30 mouse cellular contexts compared by ENCODE assay signal in genomic region chr11:4715596-4715995, GRCm38 (mm10). TPM values are rescaled to one million over a fixed set of nuclear protein-coding genes. Genes with fewer than 3 reads are reported as not detected.
"Had no signal": no experiment of that assay in that cellular context is flagged by ENCODE, and none has a peak within 500 bp of the region (broad histone marks: within the 10 kb centered on the region; RNA-seq: fewer than 3 reads in every experiment).

No protein-coding gene starts in this region.

- H3K4me3 ChIP-seq: gastrocnemius, adult 2 months; heart, adult 2 months; heart, embryonic 13.5 days; heart, embryonic 15.5 days; hindbrain, embryonic 10.5 days; hindbrain, embryonic 12.5 days; kidney, embryonic 15.5 days; left cerebral cortex, adult 2 months; limb, embryonic 10.5 days; limb, embryonic 12.5 days had no signal

- DNase-seq: gastrocnemius, adult 2 months; gastrocnemius, postnatal 10 days; gastrocnemius, postnatal 25 days; heart, adult 2 months; heart, postnatal 4 days; kidney, adult 11 months; kidney, adult 2 months; kidney, adult 9 months; kidney, postnatal 14 days; kidney, postnatal 36 days; layer of hippocampus, adult 9-11 months; liver had no signal

- H3K36me3 ChIP-seq: heart, embryonic 13.5 days; heart, embryonic 15.5 days; hindbrain, embryonic 10.5 days; hindbrain, embryonic 12.5 days; kidney, embryonic 15.5 days; limb, embryonic 10.5 days; limb, embryonic 12.5 days had no signal

- H3K9ac ChIP-seq: heart, embryonic 13.5 days; heart, embryonic 15.5 days; hindbrain, embryonic 12.5 days; hindbrain, embryonic 14.5 days; kidney, embryonic 15.5 days; limb, embryonic 12.5 days; liver, embryonic 14.5 days had no signal

- H3K4me2 ChIP-seq: heart, embryonic 11.5 days; heart, embryonic 13.5 days; heart, embryonic 15.5 days; hindbrain, embryonic 12.5 days; hindbrain, embryonic 14.5 days; kidney, embryonic 15.5 days; limb, embryonic 12.5 days; liver, embryonic 11.5 days had no signal

- H3K27ac ChIP-seq: gastrocnemius, adult 2 months; heart, adult 2 months; heart, embryonic 13.5 days; heart, embryonic 15.5 days; hindbrain, embryonic 10.5 days; hindbrain, embryonic 12.5 days; hindbrain, embryonic 14.5 days; kidney, embryonic 15.5 days; kidney, postnatal 0 days; left cerebral cortex, adult 2 months; limb, embryonic 10.5 days; limb, embryonic 12.5 days; liver, embryonic 14.5 days had no signal

- H3K9me3 ChIP-seq: heart, embryonic 13.5 days; heart, embryonic 15.5 days; hindbrain, embryonic 10.5 days; hindbrain, embryonic 12.5 days; kidney, embryonic 15.5 days; limb, embryonic 10.5 days; limb, embryonic 12.5 days had no signal

- H3K27me3 ChIP-seq: heart, embryonic 13.5 days; heart, embryonic 15.5 days; hindbrain, embryonic 12.5 days; kidney, embryonic 15.5 days; limb, embryonic 12.5 days had no signal

- ATAC-seq: hindbrain, embryonic 16.5 days; inflammation-experienced regulatory T-cells, adult 6 months had no signal

RNA-seq across cellular contexts. Expression of gene Cabp7, which starts 31.0 kb away (rescaled TPM):
- total RNA-seq: granulocyte monocyte progenitor cell, adult 5-6 weeks; heart, adult 2 months; heart, postnatal 25 days; heart, postnatal 4 days had no signal
- polyA plus RNA-seq: heart, adult 2 months; heart, embryonic 13.5 days; kidney, adult 2 months; large intestine, adult 2 months had no signal
